Mouse (Mus musculus) hindbrain, embryonic 11.5 days (tissue): ENCODE measurements around the gene Rac1. TPM values are rescaled to one million over a fixed set of nuclear protein-coding genes. Genes with fewer than 3 reads are reported as not detected.

Experiments used
- ATAC-seq: fragments of 200-750 bp; cut with Nextera tagmentation; 2 replicates; pipeline ENCODE4 v1.8.0; 2017; ENCODE audit warnings: mild to moderate bottlenecking, moderate TSS enrichment, moderate library complexity; ENCODE audit not compliant: low FRiP score
- DNase-seq: peaks from one replicate; pipeline ENCODE4 v3.0.0-alpha.2; 2015; ENCODE audit warnings: low spot score
- H3K27ac ChIP-seq: fragments of 300-500 bp; sonication (generic); 2 replicates; pipeline ENCODE4 v1.5.1; 2014; ENCODE audit warnings: mild to moderate bottlenecking, low read depth, low read length
- H3K27me3 ChIP-seq: fragments of 300-500 bp; sonication (generic); 2 replicates; pipeline ENCODE4 v1.6.1; 2014; ENCODE audit warnings: mild to moderate bottlenecking, low read length, moderate library complexity, mixed read lengths; ENCODE audit not compliant: control insufficient read depth, insufficient read depth
- H3K36me3 ChIP-seq: fragments of 300-500 bp; sonication (generic); 2 replicates; pipeline ENCODE4 v1.6.1; 2014; ENCODE audit warnings: mild to moderate bottlenecking, low read length, moderate library complexity, mixed read lengths; ENCODE audit not compliant: control insufficient read depth, insufficient read depth
- H3K4me1 ChIP-seq: fragments of 300-500 bp; sonication (generic); replicated peaks from 2 replicates; pipeline ENCODE4 v1.6.1; 2014; ENCODE audit warnings: low read length, mixed read lengths; ENCODE audit not compliant: control insufficient read depth, insufficient read depth
- H3K4me2 ChIP-seq: fragments of 300-500 bp; sonication (generic); replicated peaks from 2 replicates; pipeline ENCODE4 v1.6.1; 2014; ENCODE audit warnings: mild to moderate bottlenecking, low read depth, low read length
- H3K4me3 ChIP-seq: fragments of 300-500 bp; sonication (generic); 2 replicates; pipeline ENCODE4 v1.5.1; 2014; ENCODE audit warnings: low read depth, low read length
- H3K9ac ChIP-seq: fragments of 300-500 bp; sonication (generic); 2 replicates; pipeline ENCODE4 v1.6.1; 2014; ENCODE audit warnings: low read depth, low read length
- H3K9me3 ChIP-seq: fragments of 300-500 bp; sonication (generic); 2 replicates; pipeline ENCODE4 v1.6.1; 2016; ENCODE audit warnings: low read length; ENCODE audit not compliant: control insufficient read depth
- WGBS: fragments of 180-500 bp; shearing (Covaris S2); extraction: QIAGEN DNeasy Blood & Tissue Kit; methylation state at CpG from one replicate; pipeline ENCODE4 v1.1.7; 2014; 5-methylcytosine and 5-hydroxymethylcytosine counted together
- polyA plus RNA-seq: library from polyadenylated mRNA; unstranded; fragments of >200 nt; fragmentation: Nextera tagmentation; extraction: Ambion mirVana; gene quantifications from 2 replicates; pipeline ENCODE4 v1.2.1, GENCODE M21; 2014

Gene Rac1
- polyA plus RNA-seq, 1 experiment from 2014 or later = 471 TPM

- H3K4me3 ChIP-seq = no peak overlapping the region
- H3K27ac ChIP-seq = no peak overlapping the region
- H3K36me3 ChIP-seq = no peaks in the 10 kb centered on the region
- H3K9ac ChIP-seq = no peak overlapping the region
- no peak for DNase-seq
- no peak for ATAC-seq
- WGBS = 92% methylated on average over 6 of the region's 6 CpGs
- H3K4me1 ChIP-seq = no peaks in the 10 kb centered on the region
- H3K9me3 ChIP-seq = no peaks in the 10 kb centered on the region
- H3K27me3 ChIP-seq = no peaks in the 10 kb centered on the region
- no peak overlapping the region for H3K4me2 ChIP-seq
Observed at GRCm38 (mm10) chr5:143476013-143476412, 51.8 kb downstream of the Rac1 start.

GRCm38 (mm10) chr5:143475153-143475844, 52.5 kb downstream of the Rac1 start:
- WGBS = 94% methylated on average over 20 of the region's 20 CpGs
- Histone ChIP-seq H3K4me3 (no peak overlapping the region), H3K9me3 (no peaks in the 10 kb centered on the region), H3K36me3 (no peaks in the 10 kb centered on the region), H3K4me2 (no peak overlapping the region), H3K9ac (no peak overlapping the region), H3K27me3 (no peaks in the 10 kb centered on the region), H3K27ac (no peak overlapping the region), H3K4me1 (no peaks in the 10 kb centered on the region)
- DNase-seq (no peak), ATAC-seq (no peak)

GRCm38 (mm10) chr5:143471953-143472618, 55.8 kb downstream of the Rac1 start:
- DNase-seq = no peak
- H3K36me3 ChIP-seq = peaks cover 5% of the 10 kb centered on the region; the same call in 1 of the 2 replicates
- H3K27ac ChIP-seq = no peak overlapping the region
- no peaks in the 10 kb centered on the region for H3K4me1 ChIP-seq
- 91% methylated on average over 9 of the region's 9 CpGs for WGBS
- no peak for ATAC-seq
- H3K4me2 ChIP-seq = no peak overlapping the region
- no peaks in the 10 kb centered on the region for H3K27me3 ChIP-seq
- H3K4me3 ChIP-seq = no peak overlapping the region
- no peak overlapping the region for H3K9ac ChIP-seq
- H3K9me3 ChIP-seq = no peaks in the 10 kb centered on the region

- no peaks in the 10 kb centered on the region for H3K9me3 ChIP-seq
- H3K9ac ChIP-seq = no peak overlapping the region
- WGBS = 97% methylated on average over 3 of the region's 3 CpGs
- DNase-seq = no peak
- no peak overlapping the region for H3K4me2 ChIP-seq
- no peak overlapping the region for H3K27ac ChIP-seq
- peaks cover 5% of the 10 kb centered on the region; the same call in 1 of the 2 replicates for H3K36me3 ChIP-seq
- ATAC-seq = no peak
- H3K4me1 ChIP-seq = no peaks in the 10 kb centered on the region
- H3K27me3 ChIP-seq = no peaks in the 10 kb centered on the region
- no peak overlapping the region for H3K4me3 ChIP-seq
Observed at GRCm38 (mm10) chr5:143471165-143471546, 56.7 kb downstream of the Rac1 start.

DNA sequence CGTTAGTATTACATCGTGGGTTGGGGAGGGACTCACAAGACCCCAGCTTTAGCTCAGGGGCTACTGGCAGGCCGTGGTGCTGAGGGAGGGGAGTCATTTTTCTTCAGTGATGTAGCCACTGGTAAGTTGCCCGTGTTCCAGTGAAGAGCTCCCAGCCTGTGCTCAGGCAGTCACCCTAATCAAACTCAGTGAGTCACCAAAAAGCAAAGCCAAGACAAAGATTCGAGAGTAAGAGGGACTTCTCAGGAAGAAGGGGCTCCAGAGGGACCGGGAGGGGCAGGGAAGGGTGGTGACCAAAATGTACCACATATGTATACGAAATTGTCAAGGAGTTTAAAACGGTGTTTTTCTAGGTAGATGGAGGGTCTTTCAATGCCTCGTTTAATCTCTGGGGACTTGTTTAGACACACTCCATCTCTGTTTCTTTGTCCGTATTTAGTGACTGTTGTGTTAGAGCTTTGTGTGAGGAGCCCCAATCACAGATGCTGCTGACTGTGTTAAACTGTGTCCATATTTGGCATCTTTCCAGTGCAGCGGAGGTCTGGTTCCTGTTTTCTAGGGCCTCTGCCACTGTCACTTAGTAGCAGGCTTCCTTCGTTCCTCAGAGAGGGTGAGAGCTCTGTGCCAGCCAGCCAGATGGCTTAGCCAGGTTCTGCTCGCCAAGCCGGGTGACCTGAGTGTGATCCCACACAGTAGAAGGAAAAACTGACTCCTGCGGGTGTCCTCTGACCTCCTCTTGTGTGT, 57.2 kb downstream of the Rac1 start:
- Histone ChIP-seq H3K27ac (no peak overlapping the region), H3K4me2 (no peak overlapping the region), H3K9me3 (no peaks in the 10 kb centered on the region), H3K9ac (no peak overlapping the region), H3K4me1 (no peaks in the 10 kb centered on the region; the same call in 1 of the 2 replicates), H3K27me3 (no peaks in the 10 kb centered on the region), H3K4me3 (no peak overlapping the region), H3K36me3 (peaks cover 5% of the 10 kb centered on the region; the same call in 1 of the 2 replicates)
- DNase-seq (no peak), ATAC-seq (no peak)
- 84% methylated on average over 15 of the region's 15 CpGs for WGBS

DNA sequence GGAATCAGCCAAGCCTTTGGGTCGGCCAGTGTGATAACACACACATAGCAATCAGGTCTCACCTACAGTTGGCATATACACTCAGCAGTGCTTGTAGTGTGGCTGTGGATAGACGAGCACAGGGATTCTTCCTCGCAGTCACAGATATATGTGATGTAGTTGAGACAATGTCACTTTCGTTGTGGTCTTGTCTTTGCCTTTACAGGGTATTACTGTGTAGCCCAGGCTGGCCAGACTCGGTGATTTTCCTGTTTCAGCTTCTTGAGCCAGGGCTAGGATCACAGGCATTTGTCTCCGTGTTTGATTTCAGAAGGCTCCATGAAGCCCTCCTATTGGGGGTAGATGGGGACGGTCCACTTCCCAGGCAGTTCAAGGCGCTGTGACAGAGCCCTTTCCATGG, 58.2 kb downstream of the Rac1 start:
- peaks cover 5% of the 10 kb centered on the region; the same call in 1 of the 2 replicates for H3K36me3 ChIP-seq
- WGBS = 95% methylated on average over 8 of the region's 8 CpGs
- no peaks in the 10 kb centered on the region; the same call in 1 of the 2 replicates for H3K4me1 ChIP-seq
- H3K9me3 ChIP-seq = no peaks in the 10 kb centered on the region
- H3K9ac ChIP-seq = no peak overlapping the region
- DNase-seq (no peak), ATAC-seq (no peak)
- H3K4me2 ChIP-seq = no peak overlapping the region
- no peak overlapping the region for H3K4me3 ChIP-seq
- H3K27me3 ChIP-seq = no peaks in the 10 kb centered on the region
- no peak overlapping the region for H3K27ac ChIP-seq

GRCm38 (mm10) chr5:143467931-143468330, 59.9 kb downstream of the Rac1 start:
- Histone ChIP-seq H3K27me3 (no peaks in the 10 kb centered on the region), H3K4me1 (peaks cover 3% of the 10 kb centered on the region; the same call in 1 of the 2 replicates), H3K9me3 (no peaks in the 10 kb centered on the region), H3K36me3 (peaks cover 5% of the 10 kb centered on the region; the same call in 1 of the 2 replicates), H3K27ac (no peak overlapping the region), H3K4me3 (no peak overlapping the region), H3K9ac (no peak overlapping the region), H3K4me2 (no peak overlapping the region)
- 94% methylated on average over 6 of the region's 6 CpGs for WGBS
- ATAC-seq = no peak
- no peak for DNase-seq

DNA sequence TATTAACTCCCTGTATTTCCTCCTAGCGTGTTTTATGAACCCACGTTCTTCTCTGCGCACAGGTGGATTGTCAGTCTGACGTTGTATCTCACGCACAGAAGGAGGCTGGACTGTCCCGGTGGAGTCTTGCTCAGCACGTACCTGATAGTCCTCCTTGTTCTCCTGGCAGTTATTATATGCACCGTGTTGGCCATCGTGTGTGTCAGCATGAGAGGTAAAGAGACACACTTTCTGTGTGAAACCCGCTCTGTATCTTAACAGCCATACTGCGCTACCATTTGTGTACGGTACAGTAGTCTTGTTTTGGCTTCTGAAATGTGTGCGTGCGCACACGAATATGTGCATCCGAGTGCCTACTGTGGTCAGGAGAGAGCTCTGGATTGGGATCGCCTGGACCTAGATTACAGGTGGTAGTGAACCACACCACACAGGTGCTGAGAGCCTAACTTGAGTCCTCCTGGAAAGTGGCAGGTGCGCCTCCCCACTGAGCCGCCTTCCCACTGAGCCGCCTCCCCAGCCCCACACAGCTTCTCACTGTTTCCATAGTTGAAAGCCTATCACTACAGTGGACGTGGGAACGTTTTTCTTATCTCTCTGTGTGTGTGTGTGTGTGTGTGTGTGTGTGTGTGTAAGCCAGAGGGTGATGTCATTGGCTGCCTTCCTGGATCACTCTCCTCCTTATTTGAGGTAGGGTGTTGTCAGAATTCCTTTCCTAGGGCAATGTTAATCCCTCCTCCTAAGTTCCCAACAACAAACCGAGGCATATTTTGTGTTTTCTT, 60.8 kb downstream of the Rac1 start:
- ATAC-seq (no peak), DNase-seq (no peak)
- Histone ChIP-seq H3K9me3 (no peaks in the 10 kb centered on the region), H3K4me1 (peaks cover 3% of the 10 kb centered on the region; the same call in 1 of the 2 replicates), H3K27me3 (no peaks in the 10 kb centered on the region), H3K36me3 (peaks cover 5% of the 10 kb centered on the region; the same call in 1 of the 2 replicates), H3K27ac (no peak overlapping the region), H3K4me2 (no peak overlapping the region), H3K4me3 (no peak overlapping the region), H3K9ac (no peak overlapping the region)
- WGBS = 94% methylated on average over 23 of the region's 23 CpGs
